Mouse (Mus musculus) heart, postnatal 10 days (tissue): ENCODE results near the gene Esp38. TPM values are rescaled to one million over a fixed set of nuclear protein-coding genes. Genes with fewer than 3 reads are reported as not detected.
"Not testable (repeated sequence)": the region's sequence is repeated elsewhere in the genome, so short reads cannot be mapped to it uniquely, and the experiment has no call there.

ENCODE experiments used
- DNase-seq, 2 experiments: peaks; one replicate each; pipeline ENCODE4 v3.0.0; 2021
- intact Hi-C: fragments of 180-260 bp; cut with DNase I; formaldehyde crosslinking; loops from one replicate; pipeline ENCODE4 v1.15.1; 2025
- total RNA-seq, 2 experiments: library from RNA; stranded (reverse); gene quantifications; 2 replicates each; pipeline ENCODE4 v1.2.3; 2021

The Esp38 gene
- not detected for total RNA-seq

GRCm38 (mm10) chr17:39950220-39950619, at the start of gene Esp38:
Gene Esp38, plus strand, starts transcription at chr17:39950520.
- intact Hi-C loops, result no loop called here
- DNase-seq, result no peak

- intact Hi-C loops, result not testable (repeated sequence)
These were observed 47.3 kb upstream of the Esp38 start for GRCm38 (mm10) chr17:39902928-39903545.

More at GRCm38 (mm10) chr17:39902928-39903545, 47.3 kb upstream of the Esp38 start:
- DNase-seq, result not testable (repeated sequence)

Other genes starting within 250 kb of the Esp38 start
- gene AC192777.2, start 144.9 kb downstream of the Esp38 start, total RNA-seq, result not detected